9 mouse cellular contexts compared by ENCODE assay signal in the genomic region with DNA sequence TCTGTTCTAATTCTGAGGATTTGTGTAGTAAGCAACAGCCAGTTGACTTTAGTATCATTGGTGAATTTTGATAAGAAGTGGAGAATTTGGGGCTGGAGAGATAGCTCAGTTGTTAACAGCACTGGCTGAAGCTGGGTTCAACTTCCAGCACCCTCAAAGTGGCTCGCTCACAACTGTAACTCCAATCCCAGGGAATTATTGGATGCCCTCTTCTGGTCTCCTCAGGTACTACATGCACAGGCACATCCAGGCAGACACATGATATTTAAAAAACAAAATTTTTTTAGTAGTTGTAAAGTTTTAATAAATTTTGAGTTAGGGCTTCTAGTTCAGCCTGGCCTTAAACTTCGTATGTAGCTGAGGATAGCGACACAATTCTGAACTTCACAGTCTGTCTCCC. TPM values are rescaled to one million over a fixed set of nuclear protein-coding genes. Genes with fewer than 3 reads are reported as not detected.
DNase-seq lines count a peak whose midpoint lies in the region; ATAC-seq lines count a peak whose summit lies in the region.
"Had no signal": no experiment of that assay in that cellular context is flagged by ENCODE, and none has a peak within 500 bp of the region (broad histone marks: within the 10 kb centered on the region; RNA-seq: fewer than 3 reads in every experiment).

No protein-coding gene starts in this region.

- DNase-seq in forebrain, embryonic 11.5 days (ENCODE audit: low spot score), result peak; percentile 55
- peak; percentile 83 for DNase-seq in midbrain, embryonic 11.5 days (ENCODE audit: low spot score, missing footprints)
- peak; percentile 58 for DNase-seq in adrenal gland, postnatal 14 days
- peak; percentile 23 to 59 for DNase-seq in layer of hippocampus, postnatal 14 days (ENCODE audit: low spot score in 2 of 2)
- DNase-seq in right cerebral cortex, adult 2 months (ENCODE audit: low spot score in 2 of 2), result peak; percentile 49 to 73

- no peaks in the 10 kb centered on the region for H3K27me3 ChIP-seq in forebrain, embryonic 11.5 days (ENCODE audit: control insufficient read depth, insufficient read depth, low read length)
- no peaks in the 10 kb centered on the region for H3K27me3 ChIP-seq in forebrain, embryonic 12.5 days
- H3K27me3 ChIP-seq in midbrain, embryonic 11.5 days (ENCODE audit: control insufficient read depth, insufficient read depth, low read length), result no peaks in the 10 kb centered on the region
- no peaks in the 10 kb centered on the region for H3K27me3 ChIP-seq in midbrain, embryonic 16.5 days (ENCODE audit: control insufficient read depth, insufficient read depth, low read depth, low read length)
- H3K27me3 ChIP-seq: heart, embryonic 15.5 days had no signal

- no peak overlapping the region for H3K9ac ChIP-seq in forebrain, embryonic 11.5 days (ENCODE audit: low read length)
- no peak overlapping the region for H3K9ac ChIP-seq in forebrain, embryonic 12.5 days
- no peak overlapping the region for H3K9ac ChIP-seq in midbrain, embryonic 11.5 days (ENCODE audit: low read length)
- no peak overlapping the region for H3K9ac ChIP-seq in midbrain, embryonic 16.5 days (ENCODE audit: low read depth, low read length)
- H3K9ac ChIP-seq: heart, embryonic 15.5 days had no signal

- ATAC-seq in forebrain, embryonic 11.5 days (replicated peaks; ENCODE audit: low FRiP score), result no peak
- no peak for ATAC-seq in forebrain, embryonic 12.5 days (ENCODE audit: low FRiP score)
- ATAC-seq in midbrain, embryonic 11.5 days (ENCODE audit: low FRiP score), result no peak
- no peak for ATAC-seq in midbrain, embryonic 16.5 days
- ATAC-seq in erythroblast, adult 5-6 weeks (replicated peaks; ENCODE audit: low FRiP score, poor library complexity, severe bottlenecking), result peak; percentile 57; the same call in 1 of the 2 replicates

- 52% methylated on average over 3 of the region's 3 CpGs for WGBS in forebrain, embryonic 11.5 days
- 36% methylated on average over 3 of the region's 3 CpGs for WGBS in forebrain, embryonic 12.5 days
- WGBS in midbrain, embryonic 11.5 days, result 45% methylated on average over 3 of the region's 3 CpGs
- 45% methylated on average over 3 of the region's 3 CpGs for whole genome bisulfite sequencing in midbrain, embryonic 16.5 days

- no peaks in the 10 kb centered on the region for H3K9me3 ChIP-seq in forebrain, embryonic 11.5 days (ENCODE audit: control insufficient read depth, low read length)
- no peaks in the 10 kb centered on the region for H3K9me3 ChIP-seq in forebrain, embryonic 12.5 days
- H3K9me3 ChIP-seq in midbrain, embryonic 11.5 days (ENCODE audit: control insufficient read depth, low read length), result no peaks in the 10 kb centered on the region
- no peaks in the 10 kb centered on the region for H3K9me3 ChIP-seq in midbrain, embryonic 16.5 days (replicated peaks; ENCODE audit: control insufficient read depth, low read length, poor library complexity, severe bottlenecking)
- H3K9me3 ChIP-seq: heart, embryonic 15.5 days had no signal

- H3K4me3 ChIP-seq in forebrain, embryonic 11.5 days (ENCODE audit: low read depth, low read length), result no peak overlapping the region
- no peak overlapping the region for H3K4me3 ChIP-seq in forebrain, embryonic 12.5 days (replicated peaks)
- H3K4me3 ChIP-seq in midbrain, embryonic 11.5 days (ENCODE audit: low read depth, low read length), result no peak overlapping the region
- no peak overlapping the region for H3K4me3 ChIP-seq in midbrain, embryonic 16.5 days (ENCODE audit: low read depth, low read length)
- H3K4me3 ChIP-seq: heart, embryonic 15.5 days had no signal

- H3K36me3 ChIP-seq in forebrain, embryonic 11.5 days (ENCODE audit: control insufficient read depth, insufficient read depth, low read length), result no peaks in the 10 kb centered on the region
- H3K36me3 ChIP-seq in forebrain, embryonic 12.5 days (replicated peaks), result peaks cover 13% of the 10 kb centered on the region
- no peaks in the 10 kb centered on the region; the same call in 1 of the 2 replicates for H3K36me3 ChIP-seq in midbrain, embryonic 11.5 days (ENCODE audit: control insufficient read depth, insufficient read depth, low read length)
- peaks cover 6% of the 10 kb centered on the region for H3K36me3 ChIP-seq in midbrain, embryonic 16.5 days (ENCODE audit: control insufficient read depth, insufficient read depth, low read length)

- H3K27ac ChIP-seq in forebrain, embryonic 11.5 days (ENCODE audit: low read depth, low read length), result no peak overlapping the region
- H3K27ac ChIP-seq in forebrain, embryonic 12.5 days, result no peak overlapping the region
- no peak overlapping the region for H3K27ac ChIP-seq in midbrain, embryonic 11.5 days (ENCODE audit: low read depth, low read length)
- no peak overlapping the region for H3K27ac ChIP-seq in midbrain, embryonic 16.5 days (ENCODE audit: low read length)
- H3K27ac ChIP-seq: heart, embryonic 15.5 days had no signal

- H3K4me2 ChIP-seq in forebrain, embryonic 11.5 days (ENCODE audit: low read depth, low read length, severe bottlenecking), result no peak overlapping the region
- no peak overlapping the region for H3K4me2 ChIP-seq in forebrain, embryonic 12.5 days
- no peak overlapping the region for H3K4me2 ChIP-seq in midbrain, embryonic 11.5 days
- H3K4me2 ChIP-seq in midbrain, embryonic 16.5 days (ENCODE audit: low read length), result no peak overlapping the region
- H3K4me2 ChIP-seq: heart, embryonic 15.5 days had no signal

- H3K4me1 ChIP-seq in forebrain, embryonic 11.5 days (replicated peaks; ENCODE audit: control insufficient read depth, insufficient read depth, low read length), result no peaks in the 10 kb centered on the region
- no peaks in the 10 kb centered on the region for H3K4me1 ChIP-seq in forebrain, embryonic 12.5 days
- no peaks in the 10 kb centered on the region for H3K4me1 ChIP-seq in midbrain, embryonic 11.5 days (ENCODE audit: control insufficient read depth, insufficient read depth, low read length)
- H3K4me1 ChIP-seq in midbrain, embryonic 16.5 days (ENCODE audit: control insufficient read depth, insufficient read depth, low read length), result no peaks in the 10 kb centered on the region
- H3K4me1 ChIP-seq: heart, embryonic 15.5 days had no signal

RNA-seq across cellular contexts. Expression of a gene that starts 15.0 kb away (rescaled TPM):
- 99.7 and 109 TPM in 2 replicates for polyA plus RNA-seq in forebrain, embryonic 11.5 days (2014; fragmentation: Nextera tagmentation; extraction: Ambion mirVana)
- 89.0 and 90.0 TPM in 2 replicates for polyA plus RNA-seq in forebrain, embryonic 12.5 days (2016; fragmentation: Nextera tagmentation; extraction: Ambion mirVana)
- 94.3 and 95.7 TPM in 2 replicates for polyA plus RNA-seq in midbrain, embryonic 11.5 days (2014; fragmentation: Nextera tagmentation; extraction: Ambion mirVana)
- polyA plus RNA-seq in midbrain, embryonic 16.5 days (2015; fragmentation: Nextera tagmentation; extraction: Ambion mirVana), result 7.3 and 10.1 TPM in 2 replicates
- 11.0 and 17.4 TPM in 2 replicates for total RNA-seq in adrenal gland, postnatal 14 days (2021)
- total RNA-seq in erythroblast, adult 5-6 weeks (2015; ENCODE audit: low replicate concordance), result 11.0 and 23.0 TPM in 2 replicates
- total RNA-seq in erythroblast, adult 5-6 weeks (2017; ENCODE audit: low replicate concordance), result 13.5 and 15.9 TPM in 2 replicates
- 1 to 10 TPM; 4.3 to 5.5 TPM for total RNA-seq in layer of hippocampus, postnatal 14 days (2021)
